Mouse (Mus musculus) bone marrow, adult 2 months (tissue): ENCODE measurements around the gene Vamp8.

Experiments used
- CTCF ChIP-seq: fragments of 200-500 bp; IDR thresholded peaks from 2 replicates; pipeline ENCODE4 v1.5.1; 2011; ENCODE audit warnings: low read length, control low read depth; ENCODE audit not compliant: control insufficient read depth, insufficient read depth
- POLR2A ChIP-seq: fragments of 200-500 bp; IDR thresholded peaks from 2 replicates; pipeline ENCODE4 v1.6.1; 2011; ENCODE audit warnings: low read depth, mild to moderate bottlenecking, control low read depth, low read length, borderline replicate concordance; ENCODE audit not compliant: control insufficient read depth

DNA sequence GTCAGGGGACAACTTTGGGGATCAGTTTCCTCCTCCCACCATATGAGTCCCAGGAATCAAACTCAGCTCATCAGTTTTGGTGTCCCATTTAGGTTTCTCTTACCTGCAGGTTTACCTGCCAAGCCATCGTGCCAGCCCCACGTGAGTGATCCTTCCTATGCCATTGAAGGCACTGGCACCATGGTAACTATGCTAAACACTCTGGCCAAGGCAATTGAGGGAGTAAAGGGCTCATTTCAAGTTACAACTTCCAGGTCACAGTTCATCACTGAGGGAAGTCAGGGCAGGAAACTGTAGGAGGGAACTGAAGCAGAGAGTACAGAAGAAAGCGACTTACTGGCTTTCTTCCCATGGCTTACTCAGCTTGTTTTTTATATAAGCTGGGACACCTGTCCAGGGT lies 24.2 kb downstream of the Vamp8 start:
- TF ChIP-seq CTCF (no peak), POLR2A (no peak)
